Mouse (Mus musculus) lung, postnatal 0 days (tissue): ENCODE data around the gene Tfap2b. TPM values are rescaled to one million over a fixed set of nuclear protein-coding genes. Genes with fewer than 3 reads are reported as not detected.
A peak's percentile ranks its signal among the peaks of the same experiment; 100 is the strongest.

Experiments
- ATAC-seq: fragments of 200-750 bp; cut with Nextera tagmentation; 2 replicates; pipeline ENCODE4 v1.8.0; 2017; ENCODE audit warnings: moderate library complexity
- DNase-seq: peaks from one replicate; pipeline ENCODE4 v3.0.0-alpha.2; 2016; ENCODE audit warnings: low spot score
- H3K27ac ChIP-seq: fragments of 300-500 bp; sonication (generic); 2 replicates; pipeline ENCODE4 v1.5.1; 2014; ENCODE audit warnings: antibody characterized with exemption, mild to moderate bottlenecking, low read length, mixed read lengths
- H3K27me3 ChIP-seq: fragments of 300-500 bp; sonication (generic); replicated peaks from 2 replicates; pipeline ENCODE4 v1.6.1; 2014; ENCODE audit warnings: low read length, mixed read lengths; ENCODE audit not compliant: insufficient read depth
- H3K36me3 ChIP-seq: fragments of 300-500 bp; sonication (generic); 2 replicates; pipeline ENCODE4 v1.6.1; 2014; ENCODE audit warnings: low read length, mixed read lengths; ENCODE audit not compliant: insufficient read depth
- H3K4me1 ChIP-seq: fragments of 300-500 bp; sonication (generic); 2 replicates; pipeline ENCODE4 v1.6.1; 2014; ENCODE audit warnings: antibody characterized with exemption, low read depth, low read length, mixed read lengths; ENCODE audit not compliant: insufficient read depth
- H3K4me2 ChIP-seq: fragments of 300-500 bp; sonication (generic); replicated peaks from 2 replicates; pipeline ENCODE4 v1.6.1; 2014; ENCODE audit warnings: low read depth, mild to moderate bottlenecking, low read length, moderate library complexity, mixed read lengths
- H3K4me3 ChIP-seq: fragments of 300-500 bp; sonication (generic); 2 replicates; pipeline ENCODE4 v1.5.1; 2014; ENCODE audit warnings: low read depth, low read length
- H3K9ac ChIP-seq: fragments of 300-500 bp; sonication (generic); replicated peaks from 2 replicates; pipeline ENCODE4 v1.6.1; 2014; ENCODE audit warnings: low read depth, mild to moderate bottlenecking
- H3K9me3 ChIP-seq: fragments of 300-500 bp; sonication (generic); 2 replicates; pipeline ENCODE4 v1.6.1; 2016; ENCODE audit warnings: low read length, mixed read lengths
- CTCF ChIP-seq: IDR thresholded peaks from 2 replicates; pipeline ENCODE4 v1.5.1; 2016; ENCODE audit warnings: antibody characterized with exemption, mild to moderate bottlenecking
- EP300 ChIP-seq: IDR thresholded peaks from 2 replicates; pipeline ENCODE4 v1.6.1; 2016; ENCODE audit warnings: antibody characterized with exemption, mild to moderate bottlenecking, control low read depth
- WGBS: fragments of 180-500 bp; shearing (Covaris S2); extraction: QIAGEN DNeasy Blood & Tissue Kit; methylation state at CpG from one replicate; pipeline ENCODE4 v1.1.7; 2014; 5-methylcytosine and 5-hydroxymethylcytosine counted together
- polyA plus RNA-seq: library from polyadenylated mRNA; unstranded; fragments of >200 nt; fragmentation: Nextera tagmentation; extraction: Ambion mirVana; gene quantifications from 2 replicates; pipeline ENCODE4 v1.2.1, GENCODE M21; 2015

Tfap2b gene
- polyA plus RNA-seq, 1 experiment from 2014 or later: 0.14 TPM

GRCm38 (mm10) chr1:19236591-19236990 is 27.9 kb downstream of the Tfap2b start:
- no peak overlapping the region for H3K27ac ChIP-seq
- peaks cover 12% of the 10 kb centered on the region for H3K27me3 ChIP-seq
- H3K4me1 ChIP-seq: no peaks in the 10 kb centered on the region
- H3K9me3 ChIP-seq: no peaks in the 10 kb centered on the region
- no peaks in the 10 kb centered on the region for H3K36me3 ChIP-seq
- no peak for TF ChIP-seq EP300
- no peak for TF ChIP-seq CTCF
- DNase-seq: no peak
- whole genome bisulfite sequencing: 3% methylated on average over 21 of the region's 21 CpGs
- no peak overlapping the region for H3K4me3 ChIP-seq
- ATAC-seq: no peak
- no peak overlapping the region for H3K4me2 ChIP-seq
- H3K9ac ChIP-seq: no peak overlapping the region

DNA sequence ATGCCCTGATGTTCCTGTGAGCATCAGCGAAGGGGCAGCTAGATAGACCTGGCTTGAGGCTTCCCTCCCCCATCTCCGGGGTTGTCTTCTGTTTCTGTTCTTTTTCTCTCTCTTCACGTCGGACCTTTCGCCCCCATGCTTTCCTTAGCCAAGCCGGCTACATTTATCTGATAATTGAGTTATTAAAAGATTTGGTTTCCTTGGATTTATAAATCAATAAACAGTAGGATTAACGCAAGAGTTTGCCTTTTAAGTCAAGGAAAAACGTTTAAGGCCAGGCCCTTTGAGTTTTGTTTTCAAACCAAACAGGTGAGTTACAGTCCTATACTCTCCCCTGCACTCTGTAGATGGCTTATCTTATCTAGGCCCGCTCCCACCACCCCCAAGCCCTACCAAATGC is 28.3 kb downstream of the Tfap2b start:
- ATAC-seq (no peak), DNase-seq (no peak)
- TF ChIP-seq CTCF (no peak), EP300 (no peak)
- Histone ChIP-seq H3K27ac (no peak overlapping the region), H3K9ac (no peak overlapping the region), H3K27me3 (peaks cover 12% of the 10 kb centered on the region), H3K36me3 (no peaks in the 10 kb centered on the region), H3K4me1 (no peaks in the 10 kb centered on the region), H3K4me3 (no peak overlapping the region), H3K4me2 (no peak overlapping the region), H3K9me3 (no peaks in the 10 kb centered on the region)
- 1% methylated on average over 9 of the region's 9 CpGs for WGBS

DNA sequence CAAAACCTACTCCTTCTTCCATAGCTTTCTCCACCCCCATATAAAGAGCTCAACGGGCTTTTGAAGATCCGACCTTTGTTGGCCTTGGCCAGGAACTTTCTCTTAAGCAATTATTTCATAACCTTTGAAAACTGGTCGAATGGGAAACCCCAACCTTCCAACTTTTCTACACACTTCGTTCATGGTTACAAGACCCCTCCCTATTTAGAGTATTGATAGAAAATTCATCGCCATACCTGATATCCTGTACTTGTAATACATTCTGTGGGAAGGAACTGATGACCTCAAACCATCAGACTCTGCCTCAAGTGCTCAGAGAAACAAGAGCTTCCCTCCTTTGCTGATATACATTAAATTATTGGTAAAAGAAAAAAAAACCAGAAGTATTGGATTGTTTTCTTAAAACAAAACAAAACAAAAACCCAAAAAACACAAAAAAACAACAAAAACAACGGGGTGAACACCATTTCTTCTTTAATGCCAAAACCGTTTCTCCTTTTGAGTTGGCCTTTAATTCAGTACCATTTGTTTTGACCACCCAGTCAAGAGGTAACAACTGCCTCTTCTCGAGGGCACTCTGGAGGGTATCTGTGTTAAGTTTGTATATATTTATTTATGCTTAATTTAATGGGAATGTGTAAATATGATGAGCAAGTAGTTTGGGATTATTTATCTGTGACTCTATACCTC is 29.2 kb downstream of the Tfap2b start:
- Histone ChIP-seq H3K27me3 (peaks cover 9% of the 10 kb centered on the region), H3K9me3 (no peaks in the 10 kb centered on the region), H3K4me3 (no peak overlapping the region), H3K36me3 (no peaks in the 10 kb centered on the region), H3K4me2 (no peak overlapping the region), H3K27ac (no peak overlapping the region), H3K9ac (no peak overlapping the region), H3K4me1 (no peaks in the 10 kb centered on the region)
- TF ChIP-seq CTCF (no peak), EP300 (no peak)
- ATAC-seq: no peak
- no peak for DNase-seq
- WGBS: 3% methylated on average over 8 of the region's 8 CpGs

- Histone ChIP-seq H3K4me2 (no peak overlapping the region), H3K9me3 (no peaks in the 10 kb centered on the region), H3K27ac (no peak overlapping the region), H3K9ac (no peak overlapping the region), H3K36me3 (no peaks in the 10 kb centered on the region), H3K4me3 (no peak overlapping the region), H3K4me1 (no peaks in the 10 kb centered on the region), H3K27me3 (peaks cover 3% of the 10 kb centered on the region; the same call in 1 of the 2 replicates)
- TF ChIP-seq CTCF: no peak
- TF ChIP-seq EP300: no peak
- no peak for DNase-seq
- no peak for ATAC-seq
These were observed 31.3 kb downstream of the Tfap2b start for GRCm38 (mm10) chr1:19240054-19240453.

GRCm38 (mm10) chr1:19241316-19241715 is 32.6 kb downstream of the Tfap2b start:
- ATAC-seq: no peak
- H3K4me2 ChIP-seq: peak overlapping the region; percentile 27
- no peaks in the 10 kb centered on the region for H3K4me1 ChIP-seq
- no peak for DNase-seq
- no peaks in the 10 kb centered on the region for H3K36me3 ChIP-seq
- under 1% methylated on average over 20 of the region's 20 CpGs for WGBS
- H3K4me3 ChIP-seq: no peak overlapping the region; the same call in 1 of the 2 replicates
- no peaks in the 10 kb centered on the region for H3K9me3 ChIP-seq
- H3K9ac ChIP-seq: no peak overlapping the region
- peaks cover 3% of the 10 kb centered on the region; the same call in 1 of the 2 replicates for H3K27me3 ChIP-seq
- no peak overlapping the region for H3K27ac ChIP-seq
- TF ChIP-seq CTCF: no peak

DNA sequence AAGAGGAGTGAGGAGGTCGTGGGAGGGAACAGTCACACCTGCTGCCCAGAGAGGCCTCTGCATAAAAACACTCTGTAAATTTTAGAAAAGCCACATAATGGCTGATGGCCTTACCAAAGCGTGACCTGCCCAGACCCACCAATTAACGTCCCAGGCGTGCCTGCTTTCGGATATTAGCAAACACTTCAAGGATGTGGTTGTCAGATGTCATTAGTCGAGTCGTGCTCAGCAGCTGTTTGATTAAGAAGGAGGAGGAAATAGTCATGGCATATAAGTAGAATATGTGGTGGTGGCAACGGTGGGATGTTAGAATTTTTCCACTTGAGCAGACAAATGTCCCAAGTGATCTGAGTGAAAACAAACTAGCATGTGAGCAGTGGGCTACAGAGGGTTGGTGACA is 33.3 kb downstream of the Tfap2b start:
- H3K4me2 ChIP-seq: no peak overlapping the region
- no peaks in the 10 kb centered on the region for H3K9me3 ChIP-seq
- H3K27me3 ChIP-seq: peaks cover 3% of the 10 kb centered on the region; the same call in 1 of the 2 replicates
- ATAC-seq (no peak), DNase-seq (no peak)
- H3K4me1 ChIP-seq: no peaks in the 10 kb centered on the region
- TF ChIP-seq CTCF: no peak
- no peak for TF ChIP-seq EP300
- 3% methylated on average over 8 of the region's 8 CpGs for WGBS
- H3K4me3 ChIP-seq: no peak overlapping the region
- no peak overlapping the region for H3K9ac ChIP-seq
- no peak overlapping the region for H3K27ac ChIP-seq
- no peaks in the 10 kb centered on the region for H3K36me3 ChIP-seq
